Mouse (Mus musculus) limb, embryonic 13.5 days (tissue): ENCODE results near the gene Atg14. TPM values are rescaled to one million over a fixed set of nuclear protein-coding genes. Genes with fewer than 3 reads are reported as not detected.
"Not testable (repeated sequence)": the region's sequence is repeated elsewhere in the genome, so short reads cannot be mapped to it uniquely, and the experiment has no call there.

ENCODE experiments used
- ATAC-seq: fragments of 200-750 bp; cut with Nextera tagmentation; 2 replicates; pipeline ENCODE4 v1.8.0; 2017; ENCODE audit warnings: low read depth, moderate number of reproducible peaks, moderate TSS enrichment; ENCODE audit not compliant: low FRiP score
- H3K27ac ChIP-seq: fragments of 300-500 bp; sonication (generic); 2 replicates; pipeline ENCODE4 v1.5.1; 2015; ENCODE audit warnings: inconsistent platforms, mild to moderate bottlenecking, moderate library complexity
- H3K27me3 ChIP-seq: fragments of 300-500 bp; sonication (generic); 2 replicates; pipeline ENCODE4 v1.6.1; 2015; ENCODE audit warnings: mild to moderate bottlenecking, inconsistent platforms
- H3K36me3 ChIP-seq: fragments of 300-500 bp; sonication (generic); 2 replicates; pipeline ENCODE4 v1.6.1; 2015; ENCODE audit warnings: inconsistent platforms, mild to moderate bottlenecking, moderate library complexity
- H3K4me1 ChIP-seq: fragments of 300-500 bp; sonication (generic); 2 replicates; pipeline ENCODE4 v1.6.1; 2015; ENCODE audit warnings: inconsistent platforms
- H3K4me2 ChIP-seq: fragments of 300-500 bp; sonication (generic); replicated peaks from 2 replicates; pipeline ENCODE4 v1.6.1; 2015; ENCODE audit warnings: inconsistent platforms, mild to moderate bottlenecking, moderate library complexity
- H3K4me3 ChIP-seq: fragments of 300-500 bp; sonication (generic); 2 replicates; pipeline ENCODE4 v1.5.1; 2015; ENCODE audit warnings: moderate library complexity, mild to moderate bottlenecking, inconsistent platforms
- H3K9ac ChIP-seq: fragments of 300-500 bp; sonication (generic); 2 replicates; pipeline ENCODE4 v1.6.1; 2015; ENCODE audit warnings: mild to moderate bottlenecking, inconsistent platforms
- H3K9me3 ChIP-seq: fragments of 300-500 bp; sonication (generic); 2 replicates; pipeline ENCODE4 v1.6.1; 2016; ENCODE audit warnings: inconsistent platforms
- WGBS: fragments of 180-500 bp; shearing (Covaris S2); methylation state at CpG from one replicate; pipeline ENCODE4 v1.1.7; 2015; 5-methylcytosine and 5-hydroxymethylcytosine counted together
- polyA plus RNA-seq: library from polyadenylated mRNA; unstranded; fragments of >200 nt; fragmentation: Nextera tagmentation; extraction: Ambion mirVana; gene quantifications from 2 replicates; pipeline ENCODE4 v1.2.1, GENCODE M21; 2015

The Atg14 gene
- polyA plus RNA-seq, 1 experiment from 2014 or later = 19.4 TPM

- Histone ChIP-seq H3K4me1 (peaks cover 14% of the 10 kb centered on the region), H3K9me3 (no peaks in the 10 kb centered on the region), H3K4me3 (no peak overlapping the region), H3K36me3 (peaks cover 36% of the 10 kb centered on the region), H3K27ac (no peak overlapping the region), H3K9ac (no peak overlapping the region), H3K27me3 (no peaks in the 10 kb centered on the region), H3K4me2 (no peak overlapping the region)
- 86% methylated on average over 1 of the region's 1 CpGs for WGBS
- ATAC-seq = no peak
These were observed 35.4 kb downstream of the Atg14 start for GRCm38 (mm10) chr14:47535096-47535495.

GRCm38 (mm10) chr14:47534176-47534525, 36.3 kb downstream of the Atg14 start:
- Histone ChIP-seq H3K9me3 (no peaks in the 10 kb centered on the region), H3K4me2 (no peak overlapping the region), H3K4me3 (no peak overlapping the region), H3K4me1 (peaks cover 14% of the 10 kb centered on the region), H3K27me3 (no peaks in the 10 kb centered on the region), H3K36me3 (peaks cover 32% of the 10 kb centered on the region), H3K27ac (no peak overlapping the region), H3K9ac (no peak overlapping the region)
- WGBS = 85% methylated on average over 5 of the region's 5 CpGs
- ATAC-seq = 0 out of 2 replicates have a peak, but pooled peaks have one; percentile 17

GRCm38 (mm10) chr14:47533365-47534175, 36.9 kb downstream of the Atg14 start:
- ATAC-seq = peak; percentile 85
- H3K4me1 ChIP-seq = peaks cover 14% of the 10 kb centered on the region
- no peaks in the 10 kb centered on the region for H3K27me3 ChIP-seq
- H3K4me3 ChIP-seq = no peak overlapping the region
- H3K27ac ChIP-seq = peak overlapping the region; percentile 22; the same call in 1 of the 2 replicates
- H3K9ac ChIP-seq = no peak overlapping the region
- H3K36me3 ChIP-seq = peaks cover 31% of the 10 kb centered on the region
- 45% methylated on average over 11 of the region's 11 CpGs for WGBS
- no peaks in the 10 kb centered on the region for H3K9me3 ChIP-seq
- H3K4me2 ChIP-seq = no peak overlapping the region

GRCm38 (mm10) chr14:47532496-47532895, 38.0 kb downstream of the Atg14 start:
- no peak overlapping the region for H3K27ac ChIP-seq
- WGBS = 53% methylated on average over 1 of the region's 1 CpGs
- no peak overlapping the region for H3K9ac ChIP-seq
- H3K4me2 ChIP-seq = no peak overlapping the region
- ATAC-seq = no peak
- H3K4me1 ChIP-seq = peaks cover 14% of the 10 kb centered on the region
- H3K4me3 ChIP-seq = no peak overlapping the region
- H3K9me3 ChIP-seq = no peaks in the 10 kb centered on the region
- no peaks in the 10 kb centered on the region for H3K27me3 ChIP-seq
- H3K36me3 ChIP-seq = peaks cover 31% of the 10 kb centered on the region

- Histone ChIP-seq H3K4me1 (peaks cover 14% of the 10 kb centered on the region), H3K36me3 (peaks cover 37% of the 10 kb centered on the region)
- WGBS = 93% methylated on average over 12 of the region's 12 CpGs
- H3K9ac ChIP-seq, H3K9me3 ChIP-seq, H3K27ac ChIP-seq, H3K4me3 ChIP-seq, H3K27me3 ChIP-seq, ATAC-seq, H3K4me2 ChIP-seq: not testable (repeated sequence)
These were observed 40.9 kb downstream of the Atg14 start for GRCm38 (mm10) chr14:47529592-47529991.

GRCm38 (mm10) chr14:47529019-47529418, 41.4 kb downstream of the Atg14 start:
- Histone ChIP-seq H3K27ac (no peak overlapping the region), H3K4me3 (no peak overlapping the region), H3K27me3 (no peaks in the 10 kb centered on the region), H3K9me3 (no peaks in the 10 kb centered on the region), H3K4me1 (peaks cover 10% of the 10 kb centered on the region), H3K9ac (no peak overlapping the region), H3K36me3 (peaks cover 37% of the 10 kb centered on the region), H3K4me2 (no peak overlapping the region)
- WGBS = 36% methylated on average over 8 of the region's 8 CpGs
- no peak for ATAC-seq

- H3K27ac ChIP-seq = no peak overlapping the region
- H3K27me3 ChIP-seq = no peaks in the 10 kb centered on the region
- H3K4me2 ChIP-seq = no peak overlapping the region
- H3K9ac ChIP-seq = no peak overlapping the region
- 85% methylated on average over 3 of the region's 3 CpGs for WGBS
- no peak overlapping the region for H3K4me3 ChIP-seq
- peaks cover 37% of the 10 kb centered on the region for H3K36me3 ChIP-seq
- peaks cover 3% of the 10 kb centered on the region; the same call in 1 of the 2 replicates for H3K4me1 ChIP-seq
- ATAC-seq = no peak
- no peaks in the 10 kb centered on the region for H3K9me3 ChIP-seq
These were observed 42.2 kb downstream of the Atg14 start for GRCm38 (mm10) chr14:47528293-47528692.

- H3K4me2 ChIP-seq = no peak overlapping the region
- 86% methylated on average over 2 of the region's 2 CpGs for WGBS
- H3K27me3 ChIP-seq = no peaks in the 10 kb centered on the region
- no peak overlapping the region for H3K9ac ChIP-seq
- H3K9me3 ChIP-seq = no peaks in the 10 kb centered on the region
- H3K36me3 ChIP-seq = peaks cover 37% of the 10 kb centered on the region
- no peak for ATAC-seq
- no peak overlapping the region for H3K27ac ChIP-seq
- H3K4me3 ChIP-seq = no peak overlapping the region
- no peaks in the 10 kb centered on the region for H3K4me1 ChIP-seq
These were observed 42.6 kb downstream of the Atg14 start for GRCm38 (mm10) chr14:47527833-47528232.

GRCm38 (mm10) chr14:47525861-47526260, 44.6 kb downstream of the Atg14 start:
- H3K9me3 ChIP-seq = no peaks in the 10 kb centered on the region

GRCm38 (mm10) chr14:47525374-47525773, 45.1 kb downstream of the Atg14 start:
- no peak overlapping the region for H3K4me2 ChIP-seq
- no peak overlapping the region for H3K27ac ChIP-seq
- no peak overlapping the region for H3K4me3 ChIP-seq
- no peaks in the 10 kb centered on the region for H3K9me3 ChIP-seq
- peaks cover 16% of the 10 kb centered on the region for H3K36me3 ChIP-seq
- ATAC-seq = no peak
- no peak overlapping the region for H3K9ac ChIP-seq
- no peaks in the 10 kb centered on the region for H3K4me1 ChIP-seq
- no peaks in the 10 kb centered on the region for H3K27me3 ChIP-seq
- 74% methylated on average over 8 of the region's 8 CpGs for WGBS

More at GRCm38 (mm10) chr14:47525861-47526260, 44.6 kb downstream of the Atg14 start:
- peaks cover 21% of the 10 kb centered on the region for H3K36me3 ChIP-seq
- WGBS = 83% methylated on average over 5 of the region's 5 CpGs
- no peak overlapping the region for H3K4me2 ChIP-seq
- no peak for ATAC-seq
- H3K4me1 ChIP-seq = no peaks in the 10 kb centered on the region
- H3K27me3 ChIP-seq = no peaks in the 10 kb centered on the region
- no peak overlapping the region for H3K4me3 ChIP-seq
- no peak overlapping the region for H3K27ac ChIP-seq
- H3K9ac ChIP-seq = no peak overlapping the region

GRCm38 (mm10) chr14:47522301-47522700, 48.1 kb downstream of the Atg14 start:
- ATAC-seq = no peak
- Histone ChIP-seq H3K9ac (no peak overlapping the region), H3K27ac (no peak overlapping the region), H3K36me3 (0 out of 2 replicates have a peak, but pooled peaks cover 6% of the 10 kb centered on the region), H3K4me1 (no peaks in the 10 kb centered on the region), H3K9me3 (no peaks in the 10 kb centered on the region), H3K4me3 (no peak overlapping the region), H3K4me2 (no peak overlapping the region), H3K27me3 (no peaks in the 10 kb centered on the region)
- WGBS = 90% methylated on average over 7 of the region's 7 CpGs

- H3K4me1 ChIP-seq = no peaks in the 10 kb centered on the region
- H3K4me2 ChIP-seq = no peak overlapping the region
- H3K36me3 ChIP-seq = 0 out of 2 replicates have a peak, but pooled peaks cover 2% of the 10 kb centered on the region
- no peak for ATAC-seq
- no peaks in the 10 kb centered on the region for H3K9me3 ChIP-seq
- 72% methylated on average over 1 of the region's 1 CpGs for WGBS
- H3K27me3 ChIP-seq = no peaks in the 10 kb centered on the region
- no peak overlapping the region for H3K9ac ChIP-seq
- no peak overlapping the region for H3K27ac ChIP-seq
- no peak overlapping the region for H3K4me3 ChIP-seq
These were observed 48.8 kb downstream of the Atg14 start for GRCm38 (mm10) chr14:47521609-47522008.
